Mouse (Mus musculus) forebrain, postnatal 0 days (tissue): ENCODE measurements around the gene Tedc2. TPM values are rescaled to one million over a fixed set of nuclear protein-coding genes. Genes with fewer than 3 reads are reported as not detected.
A peak's percentile ranks its signal among the peaks of the same experiment; 100 is the strongest.

Experiments
- ATAC-seq: fragments of 200-750 bp; cut with Nextera tagmentation; 2 replicates; pipeline ENCODE4 v1.8.0; 2017; ENCODE audit warnings: mild to moderate bottlenecking, moderate library complexity
- DNase-seq: peaks from one replicate; pipeline ENCODE4 v3.0.0-alpha.2; 2015
- H3K27ac ChIP-seq: fragments of 300-500 bp; sonication (generic); 2 replicates; pipeline ENCODE4 v1.5.1; 2014; ENCODE audit warnings: low read depth, mild to moderate bottlenecking, antibody characterized with exemption, low read length, moderate library complexity, mixed read lengths
- H3K27me3 ChIP-seq: fragments of 300-500 bp; sonication (generic); 2 replicates; pipeline ENCODE4 v1.6.1; 2014; ENCODE audit warnings: mild to moderate bottlenecking, low read length, mixed read lengths; ENCODE audit not compliant: insufficient read depth
- H3K36me3 ChIP-seq: fragments of 300-500 bp; sonication (generic); 2 replicates; pipeline ENCODE4 v1.6.1; 2014; ENCODE audit warnings: mild to moderate bottlenecking, moderate library complexity; ENCODE audit not compliant: insufficient read depth
- H3K4me1 ChIP-seq: fragments of 300-500 bp; sonication (generic); 2 replicates; pipeline ENCODE4 v1.6.1; 2014; ENCODE audit warnings: antibody characterized with exemption; ENCODE audit not compliant: insufficient read depth
- H3K4me2 ChIP-seq: fragments of 300-500 bp; sonication (generic); 2 replicates; pipeline ENCODE4 v1.6.1; 2014; ENCODE audit warnings: low read depth, mild to moderate bottlenecking, moderate library complexity
- H3K4me3 ChIP-seq: fragments of 300-500 bp; sonication (generic); 2 replicates; pipeline ENCODE4 v1.5.1; 2014; ENCODE audit warnings: low read depth, low read length, mixed read lengths
- H3K9ac ChIP-seq: fragments of 300-500 bp; sonication (generic); 2 replicates; pipeline ENCODE4 v1.6.1; 2014; ENCODE audit warnings: mild to moderate bottlenecking
- H3K9me3 ChIP-seq: fragments of 300-500 bp; sonication (generic); 2 replicates; pipeline ENCODE4 v1.6.1; 2016; ENCODE audit warnings: low read length
- CTCF ChIP-seq: sonication (generic); IDR thresholded peaks from 2 replicates; pipeline ENCODE4 v1.5.1; 2016; ENCODE audit warnings: antibody characterized with exemption, control low read depth, low read depth
- WGBS: fragments of 180-500 bp; shearing (Covaris S2); extraction: QIAGEN DNeasy Blood & Tissue Kit; methylation state at CpG from one replicate; pipeline ENCODE4 v1.1.7; 2014; 5-methylcytosine and 5-hydroxymethylcytosine counted together
- polyA plus RNA-seq: library from polyadenylated mRNA; unstranded; fragments of >200 nt; fragmentation: Nextera tagmentation; extraction: Ambion mirVana; gene quantifications from 2 replicates; pipeline ENCODE4 v1.2.1, GENCODE M21; 2015
- total RNA-seq: library from RNA; depleted of rRNA; stranded (reverse); fragments of >200 nt; gene quantifications from 2 replicates; pipeline ENCODE4 v1.2.3, GENCODE M21; 2014

The Tedc2 gene
- total and polyA plus RNA-seq, 2 experiments from 2014 or later = 9.6 to 19.7 TPM

DNA sequence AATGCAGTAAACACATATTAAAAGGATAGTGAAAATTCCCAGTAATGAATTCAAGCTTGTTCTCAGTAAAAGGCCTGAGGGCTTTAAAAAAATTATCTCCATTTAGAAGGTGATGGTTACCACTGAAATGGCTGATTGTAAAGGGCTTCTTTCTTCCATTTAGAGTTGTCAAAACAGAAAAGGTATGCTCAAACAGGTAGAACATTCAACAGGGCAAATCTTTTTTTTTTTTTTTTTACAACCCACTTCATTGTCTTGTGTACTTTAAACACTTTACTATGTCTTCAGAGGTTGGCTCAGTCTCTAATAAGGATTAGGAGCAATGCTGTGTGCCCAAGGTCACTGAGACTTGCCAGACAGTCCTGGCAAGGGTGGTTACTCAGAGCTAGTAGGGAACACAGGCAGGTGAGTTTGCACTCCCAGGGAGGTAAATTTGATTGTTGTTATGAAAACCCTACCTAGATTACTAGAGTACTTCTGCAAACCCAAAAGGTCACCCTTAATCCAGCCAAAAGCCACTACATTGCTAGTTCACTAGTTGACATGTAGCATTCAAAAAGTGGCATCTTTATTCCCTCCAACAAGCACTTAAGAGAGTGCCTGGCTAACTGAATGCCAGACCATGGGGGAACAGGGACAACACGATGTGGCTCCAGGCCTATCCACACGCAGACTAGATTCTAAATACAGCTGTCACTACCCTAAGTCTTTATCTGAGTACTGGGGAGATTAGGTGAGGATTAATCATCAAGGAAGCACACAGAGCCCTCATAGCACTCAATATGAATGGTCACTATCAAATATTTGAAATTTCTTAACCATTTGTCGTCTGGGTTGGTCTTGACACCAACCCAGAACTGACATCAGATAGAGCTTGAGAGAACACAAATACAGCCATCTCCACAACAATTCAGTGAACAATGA, 16.8 kb downstream of the Tedc2 start:
- TF ChIP-seq CTCF = no peak
- 70% methylated on average over 3 of the region's 3 CpGs for WGBS
- Histone ChIP-seq H3K27ac (no peak overlapping the region), H3K4me3 (peak overlapping the region; percentile 65), H3K9ac (0 out of 2 replicates have a peak overlapping the region, but pooled peaks have one; percentile 79), H3K4me2 (peak overlapping the region; percentile 97), H3K36me3 (no peaks in the 10 kb centered on the region), H3K9me3 (no peaks in the 10 kb centered on the region), H3K27me3 (no peaks in the 10 kb centered on the region), H3K4me1 (peaks cover 41% of the 10 kb centered on the region)
- DNase-seq (no peak), ATAC-seq (no peak)

DNA sequence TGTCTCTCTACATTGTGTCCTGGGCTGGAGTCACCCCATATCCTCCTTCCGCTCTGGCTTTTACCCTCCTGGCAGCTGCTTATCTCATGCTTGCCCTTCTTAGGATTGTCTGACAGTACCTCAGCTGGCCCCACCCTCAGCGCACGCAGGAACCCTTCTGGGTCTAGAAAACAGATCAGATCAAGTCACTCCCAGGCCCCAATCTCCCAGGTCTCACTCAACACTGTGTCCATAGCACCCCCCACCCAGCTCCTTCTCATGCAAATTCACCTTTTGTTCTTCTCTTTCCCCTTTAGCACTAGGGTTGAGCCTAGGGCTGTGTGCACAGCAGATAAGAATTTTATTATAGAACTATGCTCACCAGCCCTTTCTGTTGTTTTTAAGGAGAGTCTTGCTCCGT, 17.6 kb downstream of the Tedc2 start:
- ATAC-seq (no peak), DNase-seq (no peak)
- Histone ChIP-seq H3K4me2 (no peak overlapping the region; the same call in 1 of the 2 replicates), H3K4me1 (peaks cover 33% of the 10 kb centered on the region), H3K4me3 (no peak overlapping the region), H3K9ac (no peak overlapping the region), H3K27me3 (no peaks in the 10 kb centered on the region), H3K36me3 (no peaks in the 10 kb centered on the region), H3K9me3 (no peaks in the 10 kb centered on the region), H3K27ac (no peak overlapping the region)
- TF ChIP-seq CTCF = no peak
- WGBS = 49% methylated on average over 4 of the region's 4 CpGs

DNA sequence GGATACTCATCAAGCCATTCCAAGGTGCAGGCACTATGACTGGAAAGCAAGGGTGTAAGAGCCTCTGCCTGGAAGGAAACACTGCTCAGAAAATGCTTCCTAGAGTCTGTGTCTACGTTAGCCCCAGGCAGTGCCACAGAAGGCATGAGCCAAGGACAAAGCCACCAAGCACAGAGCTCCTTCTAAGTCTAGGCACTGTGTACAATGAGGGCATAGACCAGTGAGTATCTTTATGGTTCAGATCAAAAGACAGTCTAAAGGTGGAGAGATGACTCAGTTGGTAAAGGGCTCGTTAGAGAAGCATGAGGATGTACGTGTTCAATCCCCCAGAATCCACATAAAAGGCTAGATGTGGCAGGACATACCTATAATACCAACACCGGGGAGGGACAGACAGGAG, 19.6 kb downstream of the Tedc2 start:
- no peaks in the 10 kb centered on the region for H3K9me3 ChIP-seq
- DNase-seq (no peak), ATAC-seq (no peak)
- H3K4me3 ChIP-seq = no peak overlapping the region
- no peak overlapping the region for H3K27ac ChIP-seq
- TF ChIP-seq CTCF = no peak
- H3K9ac ChIP-seq = no peak overlapping the region
- H3K4me2 ChIP-seq = no peak overlapping the region
- H3K4me1 ChIP-seq = peaks cover 16% of the 10 kb centered on the region
- no peaks in the 10 kb centered on the region for H3K36me3 ChIP-seq
- whole genome bisulfite sequencing = 62% methylated on average over 4 of the region's 4 CpGs
- no peaks in the 10 kb centered on the region for H3K27me3 ChIP-seq

DNA sequence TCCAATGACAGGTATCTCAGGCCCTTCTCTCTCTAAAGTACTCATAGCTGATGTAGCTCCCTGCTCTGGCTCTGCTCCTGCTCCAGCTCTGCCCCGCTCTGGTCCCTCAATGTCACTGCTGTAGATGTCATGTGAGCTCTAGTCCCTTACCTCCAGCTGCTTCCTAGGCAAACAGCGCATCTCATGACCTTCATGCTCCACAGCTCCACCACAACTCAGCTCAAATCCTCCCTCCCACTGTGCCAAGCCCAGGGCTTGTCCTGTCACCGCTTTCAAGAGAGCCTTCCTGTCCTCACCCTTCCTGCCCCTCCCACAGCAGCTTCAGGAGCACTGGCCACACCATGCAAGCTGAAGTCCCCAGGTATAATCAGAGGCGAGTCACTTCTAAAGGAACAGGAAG, 20.9 kb downstream of the Tedc2 start:
- DNase-seq (no peak), ATAC-seq (no peak)
- no peaks in the 10 kb centered on the region for H3K36me3 ChIP-seq
- H3K4me3 ChIP-seq = no peak overlapping the region
- no peaks in the 10 kb centered on the region for H3K9me3 ChIP-seq
- no peak for TF ChIP-seq CTCF
- H3K4me2 ChIP-seq = no peak overlapping the region
- no peak overlapping the region for H3K27ac ChIP-seq
- H3K27me3 ChIP-seq = no peaks in the 10 kb centered on the region
- WGBS = 76% methylated on average over 4 of the region's 4 CpGs
- no peak overlapping the region for H3K9ac ChIP-seq
- peaks cover 8% of the 10 kb centered on the region for H3K4me1 ChIP-seq

DNA sequence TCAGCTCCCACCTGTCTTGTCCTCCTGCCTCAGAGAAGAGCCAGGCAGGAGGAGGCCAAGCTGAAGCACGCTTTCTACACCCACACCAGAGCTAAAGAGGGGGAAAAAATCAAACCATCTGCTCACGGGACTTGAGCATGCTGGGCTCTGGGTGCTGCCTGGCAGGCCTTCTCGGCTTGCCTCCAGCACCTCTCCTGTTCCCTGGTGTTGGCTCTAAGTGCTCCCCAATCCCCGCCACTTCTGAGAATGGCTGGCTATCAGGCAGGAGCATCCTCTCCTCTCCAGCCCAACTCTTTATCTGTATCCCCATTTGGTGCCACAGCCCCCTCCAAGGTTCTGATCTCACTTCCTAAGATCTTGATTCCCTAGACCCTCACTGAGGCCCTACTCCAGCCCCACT, 21.4 kb downstream of the Tedc2 start:
- Histone ChIP-seq H3K36me3 (no peaks in the 10 kb centered on the region), H3K9ac (no peak overlapping the region), H3K4me3 (no peak overlapping the region), H3K27ac (0 out of 2 replicates have a peak overlapping the region, but pooled peaks have one; percentile 35), H3K9me3 (no peaks in the 10 kb centered on the region), H3K27me3 (no peaks in the 10 kb centered on the region), H3K4me1 (peaks cover 3% of the 10 kb centered on the region; the same call in 1 of the 2 replicates), H3K4me2 (no peak overlapping the region)
- WGBS = 55% methylated on average over 4 of the region's 4 CpGs
- peak; percentile 61 for DNase-seq
- no peak for TF ChIP-seq CTCF
- peak; percentile 58 for ATAC-seq

DNA sequence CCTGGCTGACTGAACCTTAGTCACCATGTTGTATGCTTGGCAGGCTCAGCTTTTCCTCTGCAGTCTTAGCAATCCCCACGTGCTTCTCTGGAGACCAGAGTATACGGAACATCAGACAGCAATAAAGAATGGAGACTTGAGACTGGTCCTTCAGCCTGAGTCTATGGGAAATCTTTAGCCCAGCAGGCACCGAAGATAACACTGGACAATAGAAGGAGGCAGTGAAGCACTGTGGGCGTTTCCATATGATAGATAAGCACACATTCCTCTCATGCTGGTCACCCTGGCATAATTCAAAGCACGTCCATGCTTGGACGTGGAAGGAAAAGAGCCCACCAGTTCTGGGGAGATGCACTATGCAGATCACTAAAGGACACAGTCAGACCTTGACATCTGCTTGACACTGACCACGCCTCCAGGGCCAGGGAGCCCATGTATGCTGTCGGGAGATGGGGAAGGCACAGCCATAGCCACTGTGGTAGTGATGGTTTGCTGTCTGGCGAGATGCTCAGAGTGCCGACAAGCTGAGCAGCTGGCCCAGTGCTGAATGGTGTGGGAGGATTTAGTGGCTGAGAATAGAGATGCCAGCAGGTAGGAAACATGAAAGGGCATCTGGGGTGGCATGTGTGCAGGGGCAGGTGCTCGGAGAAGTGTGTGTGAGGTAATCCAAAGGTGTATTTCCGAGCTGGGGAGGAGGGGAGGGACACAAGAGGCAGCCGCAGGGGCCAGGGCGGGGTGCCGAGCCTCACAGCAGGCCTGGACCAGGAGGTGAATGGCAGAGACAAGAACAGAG, 23.4 kb downstream of the Tedc2 start:
- 68% methylated on average over 15 of the region's 15 CpGs for WGBS
- Histone ChIP-seq H3K27ac (no peak overlapping the region), H3K9ac (no peak overlapping the region), H3K36me3 (no peaks in the 10 kb centered on the region), H3K9me3 (no peaks in the 10 kb centered on the region), H3K4me1 (no peaks in the 10 kb centered on the region), H3K27me3 (no peaks in the 10 kb centered on the region), H3K4me2 (no peak overlapping the region), H3K4me3 (no peak overlapping the region)
- ATAC-seq (no peak), DNase-seq (no peak)
- no peak for TF ChIP-seq CTCF

DNA sequence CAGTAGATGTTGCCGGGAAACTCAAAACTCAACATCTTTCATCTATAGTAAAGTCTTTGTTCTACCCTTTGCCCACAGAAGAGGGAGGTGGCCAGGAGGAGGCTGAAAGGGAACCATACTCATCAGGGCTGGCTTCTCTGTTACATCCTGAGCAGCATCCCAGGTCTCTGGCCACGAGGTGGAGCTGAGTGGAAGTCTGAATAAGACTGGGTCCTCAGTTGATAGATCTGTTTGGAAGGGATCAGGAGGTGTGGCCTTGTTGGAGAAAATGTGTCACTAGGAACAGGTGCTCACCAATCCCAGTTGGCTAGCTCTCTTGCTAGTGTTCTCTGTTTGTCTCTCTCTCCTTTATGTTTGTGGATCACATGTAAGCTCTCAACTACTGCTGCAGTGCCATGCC, 25.3 kb downstream of the Tedc2 start:
- no peak overlapping the region for H3K4me3 ChIP-seq
- DNase-seq (no peak), ATAC-seq (no peak)
- no peaks in the 10 kb centered on the region for H3K27me3 ChIP-seq
- no peak overlapping the region for H3K9ac ChIP-seq
- H3K4me2 ChIP-seq = no peak overlapping the region
- no peaks in the 10 kb centered on the region for H3K4me1 ChIP-seq
- H3K27ac ChIP-seq = no peak overlapping the region
- H3K9me3 ChIP-seq = no peaks in the 10 kb centered on the region
- no peak for TF ChIP-seq CTCF
- WGBS = 65% methylated on average over 2 of the region's 2 CpGs
- no peaks in the 10 kb centered on the region for H3K36me3 ChIP-seq
